Mouse (Mus musculus) heart, embryonic 13.5 days (tissue): ENCODE measurements around the gene Ccndbp1. TPM values are rescaled to one million over a fixed set of nuclear protein-coding genes. Genes with fewer than 3 reads are reported as not detected.
"Not testable (repeated sequence)": the region's sequence is repeated elsewhere in the genome, so short reads cannot be mapped to it uniquely, and the experiment has no call there.

Experiments
- ATAC-seq: fragments of 200-750 bp; cut with Nextera tagmentation; 2 replicates; pipeline ENCODE4 v1.8.0; 2017; ENCODE audit warnings: moderate TSS enrichment; ENCODE audit not compliant: insufficient number of reproducible peaks, low FRiP score, low TSS enrichment; ENCODE audit errors: extremely low read depth
- H3K27ac ChIP-seq: fragments of 300-500 bp; sonication (generic); replicated peaks from 2 replicates; pipeline ENCODE4 v1.5.1; 2015; ENCODE audit warnings: moderate library complexity, mild to moderate bottlenecking, inconsistent platforms
- H3K27me3 ChIP-seq: fragments of 300-500 bp; sonication (generic); replicated peaks from 2 replicates; pipeline ENCODE4 v1.6.1; 2015; ENCODE audit warnings: mild to moderate bottlenecking, inconsistent platforms
- H3K36me3 ChIP-seq: fragments of 300-500 bp; sonication (generic); 2 replicates; pipeline ENCODE4 v1.6.1; 2015; ENCODE audit warnings: mild to moderate bottlenecking, inconsistent platforms
- H3K4me1 ChIP-seq: fragments of 300-500 bp; sonication (generic); 2 replicates; pipeline ENCODE4 v1.6.1; 2015; ENCODE audit warnings: inconsistent platforms
- H3K4me2 ChIP-seq: fragments of 300-500 bp; sonication (generic); 2 replicates; pipeline ENCODE4 v1.6.1; 2015; ENCODE audit warnings: inconsistent platforms, mild to moderate bottlenecking, moderate library complexity
- H3K4me3 ChIP-seq: fragments of 300-500 bp; sonication (generic); 2 replicates; pipeline ENCODE4 v1.5.1; 2015; ENCODE audit warnings: moderate library complexity, mild to moderate bottlenecking, inconsistent platforms
- H3K9ac ChIP-seq: fragments of 300-500 bp; sonication (generic); 2 replicates; pipeline ENCODE4 v1.6.1; 2015; ENCODE audit warnings: inconsistent platforms, mild to moderate bottlenecking, moderate library complexity
- H3K9me3 ChIP-seq: fragments of 300-500 bp; sonication (generic); 2 replicates; pipeline ENCODE4 v1.6.1; 2016; ENCODE audit warnings: inconsistent platforms
- WGBS: fragments of 180-500 bp; shearing (Covaris S2); methylation state at CpG from one replicate; pipeline ENCODE4 v1.1.7; 2015; ENCODE audit warnings: mixed read lengths; 5-methylcytosine and 5-hydroxymethylcytosine counted together
- microRNA-seq: library from miRNA; unstranded; fragments of <30 nt; microRNA quantifications from one replicate; pipeline ENCODE4, GENCODE M21; 2016
- polyA plus RNA-seq: library from polyadenylated mRNA; unstranded; fragments of >200 nt; fragmentation: Nextera tagmentation; extraction: Ambion mirVana; gene quantifications from 2 replicates; pipeline ENCODE4 v1.2.1, GENCODE M21; 2015

The Ccndbp1 gene
- polyA plus RNA-seq, 1 experiment from 2014 or later = 38.3 TPM

- WGBS = 65% methylated on average over 1 of the region's 1 CpGs
- H3K27ac ChIP-seq, H3K36me3 ChIP-seq, H3K27me3 ChIP-seq, ATAC-seq, H3K4me2 ChIP-seq, H3K9ac ChIP-seq, H3K9me3 ChIP-seq, H3K4me1 ChIP-seq, H3K4me3 ChIP-seq: not testable (repeated sequence)
Observed at GRCm38 (mm10) chr2:121038851-121039250, 30.6 kb downstream of the Ccndbp1 start.

GRCm38 (mm10) chr2:121039382-121039781, 31.2 kb downstream of the Ccndbp1 start:
- Histone ChIP-seq H3K27ac (no peak overlapping the region), H3K4me2 (no peak overlapping the region), H3K4me3 (no peak overlapping the region), H3K9ac (no peak overlapping the region), H3K9me3 (no peaks in the 10 kb centered on the region), H3K27me3 (no peaks in the 10 kb centered on the region), H3K36me3 (no peaks in the 10 kb centered on the region), H3K4me1 (no peaks in the 10 kb centered on the region)
- WGBS = 89% methylated on average over 1 of the region's 1 CpGs
- no peak for ATAC-seq

GRCm38 (mm10) chr2:121041098-121041497, 32.9 kb downstream of the Ccndbp1 start:
- Histone ChIP-seq H3K4me2 (no peak overlapping the region), H3K4me3 (no peak overlapping the region), H3K4me1 (no peaks in the 10 kb centered on the region), H3K9me3 (no peaks in the 10 kb centered on the region), H3K27ac (no peak overlapping the region), H3K27me3 (no peaks in the 10 kb centered on the region), H3K36me3 (no peaks in the 10 kb centered on the region), H3K9ac (no peak overlapping the region)
- no peak for ATAC-seq
- whole genome bisulfite sequencing = 45% methylated on average over 5 of the region's 5 CpGs

- Histone ChIP-seq H3K4me1 (no peaks in the 10 kb centered on the region), H3K27me3 (no peaks in the 10 kb centered on the region), H3K36me3 (no peaks in the 10 kb centered on the region), H3K4me3 (no peak overlapping the region), H3K27ac (no peak overlapping the region), H3K9ac (no peak overlapping the region), H3K4me2 (no peak overlapping the region), H3K9me3 (no peaks in the 10 kb centered on the region)
- ATAC-seq = no peak
- WGBS = 66% methylated on average over 4 of the region's 4 CpGs
Observed at GRCm38 (mm10) chr2:121045653-121046052, 37.5 kb downstream of the Ccndbp1 start.

GRCm38 (mm10) chr2:121052176-121052575, 44.0 kb downstream of the Ccndbp1 start:
- WGBS = 72% methylated on average over 5 of the region's 5 CpGs
- 0 out of 2 replicates have a peak, but pooled peaks cover 6% of the 10 kb centered on the region for H3K27me3 ChIP-seq
- H3K4me2 ChIP-seq = no peak overlapping the region
- no peak overlapping the region for H3K9ac ChIP-seq
- no peak overlapping the region for H3K27ac ChIP-seq
- ATAC-seq = no peak
- H3K36me3 ChIP-seq = no peaks in the 10 kb centered on the region
- H3K4me3 ChIP-seq = no peak overlapping the region
- H3K4me1 ChIP-seq = no peaks in the 10 kb centered on the region
- no peaks in the 10 kb centered on the region for H3K9me3 ChIP-seq

GRCm38 (mm10) chr2:121054060-121054459, 45.9 kb downstream of the Ccndbp1 start:
- no peak for ATAC-seq
- Histone ChIP-seq H3K4me2 (no peak overlapping the region), H3K27ac (no peak overlapping the region), H3K27me3 (0 out of 2 replicates have a peak, but pooled peaks cover 6% of the 10 kb centered on the region), H3K4me3 (no peak overlapping the region), H3K36me3 (no peaks in the 10 kb centered on the region), H3K9ac (no peak overlapping the region), H3K4me1 (peaks cover 12% of the 10 kb centered on the region; the same call in 1 of the 2 replicates), H3K9me3 (no peaks in the 10 kb centered on the region)
- 43% methylated on average over 2 of the region's 2 CpGs for WGBS

GRCm38 (mm10) chr2:121055915-121056314, 47.7 kb downstream of the Ccndbp1 start:
- H3K4me3 ChIP-seq = no peak overlapping the region
- 0 out of 2 replicates have a peak, but pooled peaks cover 6% of the 10 kb centered on the region for H3K27me3 ChIP-seq
- WGBS = 74% methylated on average over 6 of the region's 6 CpGs
- ATAC-seq = no peak
- H3K9ac ChIP-seq = no peak overlapping the region
- H3K4me2 ChIP-seq = no peak overlapping the region
- H3K9me3 ChIP-seq = no peaks in the 10 kb centered on the region
- H3K27ac ChIP-seq = no peak overlapping the region
- no peaks in the 10 kb centered on the region for H3K36me3 ChIP-seq
- peaks cover 12% of the 10 kb centered on the region; the same call in 1 of the 2 replicates for H3K4me1 ChIP-seq

- no peak for ATAC-seq
- Histone ChIP-seq H3K9ac (no peak overlapping the region), H3K4me3 (no peak overlapping the region), H3K27me3 (no peaks in the 10 kb centered on the region), H3K4me1 (peaks cover 12% of the 10 kb centered on the region; the same call in 1 of the 2 replicates), H3K9me3 (peaks cover 4% of the 10 kb centered on the region; the same call in 1 of the 2 replicates), H3K36me3 (no peaks in the 10 kb centered on the region), H3K27ac (no peak overlapping the region), H3K4me2 (no peak overlapping the region)
- WGBS = 39% methylated on average over 6 of the region's 6 CpGs
Observed at GRCm38 (mm10) chr2:121057997-121058396, 49.8 kb downstream of the Ccndbp1 start.

- H3K9me3 ChIP-seq = peaks cover 4% of the 10 kb centered on the region; the same call in 1 of the 2 replicates
- no peak for ATAC-seq
- no peak overlapping the region for H3K4me3 ChIP-seq
- no peak overlapping the region for H3K27ac ChIP-seq
- peaks cover 12% of the 10 kb centered on the region; the same call in 1 of the 2 replicates for H3K4me1 ChIP-seq
- no peaks in the 10 kb centered on the region for H3K36me3 ChIP-seq
- H3K4me2 ChIP-seq = no peak overlapping the region
- H3K27me3 ChIP-seq = no peaks in the 10 kb centered on the region
- 65% methylated on average over 2 of the region's 2 CpGs for WGBS
- H3K9ac ChIP-seq = no peak overlapping the region
Observed at GRCm38 (mm10) chr2:121061315-121061714, 53.1 kb downstream of the Ccndbp1 start.

Small RNAs within 50 kb of the gene (microRNA-seq; reads per million reads assigned to microRNA genes)
- gene Gm44325 = not detected

Other genes starting within 250 kb of the Ccndbp1 start
- gene Cdan1, start 158.3 kb upstream of the Ccndbp1 start, polyA plus RNA-seq = 5.3 and 5.5 TPM in 2 replicates
- gene Ttbk2, start 157.8 kb upstream of the Ccndbp1 start, polyA plus RNA-seq = 2.4 and 2.6 TPM in 2 replicates
- 18.3 and 21.6 TPM in 2 replicates for gene Ubr1, start 37.7 kb upstream of the Ccndbp1 start, polyA plus RNA-seq
- gene Tmem62, start 31.4 kb upstream of the Ccndbp1 start, polyA plus RNA-seq = 1.9 and 2.3 TPM in 2 replicates
- gene Epb42, start 28.7 kb downstream of the Ccndbp1 start, polyA plus RNA-seq = 7.2 and 8.5 TPM in 2 replicates
- gene Tgm5, start 77.4 kb downstream of the Ccndbp1 start, polyA plus RNA-seq = 0.16 TPM in 1 of 2 replicates, not detected in the other
- not detected in 2 replicates for gene Tgm7, start 101.4 kb downstream of the Ccndbp1 start, polyA plus RNA-seq
- gene Adal, start 132.0 kb downstream of the Ccndbp1 start, polyA plus RNA-seq = 11.1 and 11.3 TPM in 2 replicates
- 14.3 and 16.3 TPM in 2 replicates for gene Lcmt2, start 132.2 kb downstream of the Ccndbp1 start, polyA plus RNA-seq
- 32.4 and 32.5 TPM in 2 replicates for gene Tubgcp4, start 162.3 kb downstream of the Ccndbp1 start, polyA plus RNA-seq
- gene Zscan29, start 162.7 kb downstream of the Ccndbp1 start, polyA plus RNA-seq = 5.3 and 5.8 TPM in 2 replicates